Mouse (Mus musculus) right cerebral cortex, postnatal 36 days (tissue): ENCODE data around the gene Evx2.

ENCODE experiments used
- DNase-seq, 2 experiments: peaks; one replicate each; pipeline ENCODE4 v3.0.0; 2022; ENCODE audit warnings: low spot score in 2 of 2, mixed read lengths in 1 of 2

Gene Evx2

GRCm38 (mm10) chr2:74620368-74620767 is 39.0 kb downstream of the Evx2 start:
- no peak for DNase-seq

GRCm38 (mm10) chr2:74619676-74620246 is 39.6 kb downstream of the Evx2 start:
- no peak for DNase-seq

DNA sequence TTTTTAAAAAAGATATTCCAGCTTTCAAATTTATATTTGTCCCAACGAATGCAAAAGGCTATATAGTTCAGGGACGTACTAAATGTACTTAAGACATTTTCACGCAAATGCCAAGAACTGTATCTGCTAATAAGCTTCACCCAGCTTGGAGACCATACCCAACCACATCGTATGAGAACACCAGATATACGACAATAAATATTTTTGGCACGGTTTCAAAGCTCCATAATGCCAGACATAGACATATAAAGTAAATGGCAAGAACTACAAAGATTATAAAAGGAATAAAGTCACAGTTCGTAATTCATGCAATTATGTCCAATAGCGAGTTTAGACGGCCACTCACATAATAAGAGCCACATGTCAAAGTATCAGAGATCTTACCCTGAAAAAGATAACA is 41.7 kb downstream of the Evx2 start:
- DNase-seq: no peak

- DNase-seq: no peak
Observed at GRCm38 (mm10) chr2:74611406-74611805, 48.0 kb downstream of the Evx2 start.

DNA sequence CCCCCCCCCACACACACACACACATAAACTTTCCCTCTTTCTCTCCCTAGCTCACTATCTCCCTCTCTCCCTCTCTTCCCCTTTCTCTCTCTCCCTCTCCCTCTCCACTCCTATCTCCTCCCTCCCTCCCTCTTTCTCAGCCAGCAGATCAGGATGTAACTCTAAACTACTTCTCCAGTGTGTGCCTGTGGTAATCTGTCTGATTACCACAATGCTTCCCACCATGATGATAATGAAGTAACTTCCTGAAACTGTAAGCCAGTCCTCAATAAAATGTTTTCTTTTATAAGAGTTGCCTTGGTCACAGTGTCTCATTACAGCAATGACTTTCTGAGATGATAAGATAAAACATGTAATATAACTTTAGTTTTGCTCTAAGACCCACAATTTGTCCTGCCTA is 50.0 kb downstream of the Evx2 start:
- no peak for DNase-seq

DNA sequence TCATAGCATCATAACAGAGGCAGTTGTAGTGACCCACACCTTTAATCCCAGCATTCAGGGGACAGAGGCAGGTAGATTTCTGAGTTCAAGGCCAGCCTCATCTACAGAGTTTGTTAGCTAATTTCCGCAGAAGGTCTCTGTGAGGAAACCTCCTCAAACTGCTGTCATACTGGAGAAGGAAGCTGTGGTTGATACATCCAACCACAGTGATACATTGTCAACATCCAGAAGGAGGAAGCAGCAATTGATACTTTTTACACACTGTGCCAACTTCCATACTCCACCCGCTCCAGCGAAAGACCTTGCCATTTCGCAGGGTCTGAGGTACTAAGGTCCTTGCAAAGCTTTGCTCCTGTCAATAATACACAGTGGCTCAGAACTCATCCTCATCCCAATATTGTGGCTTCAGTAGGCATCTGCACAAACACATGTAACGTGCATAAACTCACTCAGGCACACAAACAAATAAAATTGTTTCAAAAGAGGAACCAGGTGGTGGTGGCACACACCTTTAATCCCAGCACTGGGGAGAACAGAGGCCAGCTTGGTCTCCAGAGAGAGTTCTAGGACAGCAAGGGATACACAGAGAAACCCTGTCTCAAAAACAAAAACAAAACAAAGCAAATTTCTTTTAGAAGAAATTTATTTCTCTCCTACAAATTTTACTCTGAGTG is 53.1 kb downstream of the Evx2 start:
- no peak for DNase-seq

DNA sequence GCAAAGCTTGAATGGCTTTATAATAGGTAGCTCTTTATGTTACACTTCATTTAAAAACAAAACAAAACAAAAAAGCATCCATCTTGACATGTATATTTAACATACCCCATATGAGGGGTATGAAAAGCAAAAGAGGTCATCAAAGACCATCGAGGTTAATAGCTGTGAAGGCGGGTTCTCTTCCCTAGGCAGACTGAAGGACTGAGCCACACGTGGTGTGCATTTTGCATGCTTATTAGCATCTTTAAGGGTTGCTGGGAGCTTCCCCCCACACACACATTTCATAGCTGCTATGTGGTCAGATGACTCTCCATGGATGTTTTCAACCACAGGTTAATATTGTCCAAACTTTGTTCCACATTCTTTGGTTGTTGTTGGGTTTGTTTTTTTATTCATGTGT is 55.3 kb downstream of the Evx2 start:
- DNase-seq: no peak
